ENCODE assay signal across 26 mouse cellular contexts in the genomic region with DNA sequence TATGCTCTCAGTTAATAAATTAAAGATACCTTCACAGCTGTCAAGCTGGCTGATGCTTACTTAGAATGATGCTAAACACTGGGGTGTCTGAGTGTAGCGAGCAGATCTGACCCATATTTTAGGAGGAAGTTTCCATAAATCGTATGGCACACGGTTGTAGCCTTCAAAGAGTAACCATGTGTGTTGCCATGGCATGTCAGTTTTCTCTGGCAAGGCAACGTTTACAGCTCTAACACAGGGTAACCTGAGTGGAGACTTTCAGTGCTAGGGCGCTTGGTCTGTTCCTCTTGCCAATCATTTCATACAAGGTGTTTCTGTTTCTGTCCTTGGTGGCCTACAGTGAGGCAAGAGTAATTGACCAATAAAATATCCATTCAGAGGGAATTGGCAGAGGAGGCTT. TPM values are rescaled to one million over a fixed set of nuclear protein-coding genes. Genes with fewer than 3 reads are reported as not detected.
A peak's percentile ranks its signal among the peaks of the same experiment; 100 is the strongest.
DNase-seq lines count a peak whose midpoint lies in the region; ATAC-seq and TF ChIP-seq lines count a peak whose summit lies in the region.
"Had no signal": no experiment of that assay in that cellular context is flagged by ENCODE, and none has a peak within 500 bp of the region (broad histone marks: within the 10 kb centered on the region; RNA-seq: fewer than 3 reads in every experiment).

No protein-coding gene starts in this region.

- no peak overlapping the region; the same call in 1 of the 2 replicates for H3K27ac ChIP-seq in limb, embryonic 10.5 days
- H3K27ac ChIP-seq in limb, embryonic 12.5 days, result peak overlapping the region; percentile 66
- no peak overlapping the region for H3K27ac ChIP-seq in limb, embryonic 14.5 days (replicated peaks; ENCODE audit: low read depth, low read length)
- H3K27ac ChIP-seq in embryonic facial prominence, embryonic 10.5 days (replicated peaks), result no peak overlapping the region
- H3K27ac ChIP-seq: embryonic facial prominence, embryonic 12.5 days; forebrain, embryonic 13.5 days; forebrain, embryonic 15.5 days had no signal

- peak; percentile 55; the same call in 1 of the 2 replicates for ATAC-seq in limb, embryonic 12.5 days (ENCODE audit: insufficient number of reproducible peaks, insufficient read depth, low FRiP score, low TSS enrichment, low read depth)
- peak; percentile 58; the same call in 1 of the 2 replicates for ATAC-seq in limb, embryonic 14.5 days (ENCODE audit: low FRiP score, low read depth)
- ATAC-seq: CD4-positive, CD25-positive, alpha-beta regulatory T cell, adult 4 months; forebrain, embryonic 13.5 days; forebrain, embryonic 15.5 days; forebrain, postnatal 0 days had no signal

- no peak overlapping the region for H3K4me3 ChIP-seq in limb, embryonic 10.5 days
- no peak overlapping the region for H3K4me3 ChIP-seq in limb, embryonic 12.5 days (replicated peaks)
- H3K4me3 ChIP-seq in limb, embryonic 14.5 days (replicated peaks; ENCODE audit: low read length), result no peak overlapping the region
- H3K4me3 ChIP-seq in embryonic facial prominence, embryonic 10.5 days, result no peak overlapping the region
- H3K4me3 ChIP-seq: embryonic facial prominence, embryonic 12.5 days; forebrain, embryonic 13.5 days; forebrain, embryonic 15.5 days had no signal

- peaks cover 28% of the 10 kb centered on the region for H3K4me1 ChIP-seq in limb, embryonic 10.5 days
- H3K4me1 ChIP-seq in limb, embryonic 12.5 days (replicated peaks), result peaks cover 20% of the 10 kb centered on the region
- 0 out of 2 replicates have a peak, but pooled peaks cover 7% of the 10 kb centered on the region for H3K4me1 ChIP-seq in limb, embryonic 14.5 days (ENCODE audit: control insufficient read depth, insufficient read depth, low read length)
- H3K4me1 ChIP-seq in embryonic facial prominence, embryonic 10.5 days, result no peaks in the 10 kb centered on the region
- H3K4me1 ChIP-seq: embryonic facial prominence, embryonic 12.5 days; forebrain, embryonic 13.5 days; forebrain, embryonic 15.5 days had no signal

- intact Hi-C loops in left cerebral cortex, postnatal 36 days (cut with DNase I), result no loop called here
- intact Hi-C loops in left cerebral cortex, postnatal 4 days (cut with DNase I), result no loop called here

- no peak overlapping the region; the same call in 1 of the 2 replicates for H3K4me2 ChIP-seq in limb, embryonic 12.5 days
- no peak overlapping the region for H3K4me2 ChIP-seq in limb, embryonic 14.5 days (replicated peaks; ENCODE audit: low read depth, low read length, severe bottlenecking)
- H3K4me2 ChIP-seq: embryonic facial prominence, embryonic 12.5 days; forebrain, embryonic 13.5 days; forebrain, embryonic 15.5 days had no signal

- DNase-seq in forelimb bud, embryonic 11.5 days (ENCODE audit: low read depth, low spot score), result peak; percentile 66
- DNase-seq in limb, embryonic 10.5 days (ENCODE audit: low spot score), result peak; percentile 32
- peak; percentile 54 for DNase-seq in limb, embryonic 14.5 days (ENCODE audit: low spot score)
- DNase-seq in left cerebral cortex, postnatal 36 days (ENCODE audit: low spot score in 2 of 2), result no peak
- DNase-seq in embryonic facial prominence, embryonic 10.5 days (ENCODE audit: low spot score), result no peak
- no peak for DNase-seq in left cerebral cortex, postnatal 4 days
- no peak for DNase-seq in MN1 (ENCODE audit: low spot score)
- DNase-seq: adrenal gland, adult 2 months; adrenal gland, postnatal 10 days; adrenal gland, postnatal 25 days; B cell, adult 2 months; cerebellum, adult 11 months; cerebellum, adult 18-20 months; cerebellum, adult 8-10 months; cerebellum, adult 9-11 months; cerebellum, postnatal 25 days; embryo, embryonic 11 days; forebrain, postnatal 0 days had no signal

- H3K36me3 ChIP-seq in limb, embryonic 10.5 days, result no peaks in the 10 kb centered on the region
- H3K36me3 ChIP-seq in limb, embryonic 12.5 days, result no peaks in the 10 kb centered on the region
- H3K36me3 ChIP-seq in limb, embryonic 14.5 days (ENCODE audit: control insufficient read depth, insufficient read depth, low read length), result no peaks in the 10 kb centered on the region
- H3K36me3 ChIP-seq in embryonic facial prominence, embryonic 10.5 days (replicated peaks), result no peaks in the 10 kb centered on the region
- H3K36me3 ChIP-seq: embryonic facial prominence, embryonic 12.5 days; forebrain, embryonic 15.5 days; G1E had no signal

- no peaks in the 10 kb centered on the region for H3K9me3 ChIP-seq in limb, embryonic 10.5 days (replicated peaks)
- no peaks in the 10 kb centered on the region for H3K9me3 ChIP-seq in limb, embryonic 12.5 days
- no peaks in the 10 kb centered on the region for H3K9me3 ChIP-seq in limb, embryonic 14.5 days (ENCODE audit: control insufficient read depth, low read length)
- no peaks in the 10 kb centered on the region for H3K9me3 ChIP-seq in embryonic facial prominence, embryonic 10.5 days
- H3K9me3 ChIP-seq: embryonic facial prominence, embryonic 12.5 days; forebrain, embryonic 13.5 days; forebrain, embryonic 15.5 days; G1E had no signal

- TF ChIP-seq POLR2A in limb, embryonic 14.5 days (IDR thresholded peaks at IDR 0.05; ENCODE audit: borderline replicate concordance, extremely low read depth, insufficient read depth, insufficient read length), result no peak

- H3K9ac ChIP-seq in limb, embryonic 12.5 days (replicated peaks), result no peak overlapping the region
- H3K9ac ChIP-seq in limb, embryonic 14.5 days (ENCODE audit: low read depth, low read length, severe bottlenecking), result no peak overlapping the region
- H3K9ac ChIP-seq: embryonic facial prominence, embryonic 12.5 days; forebrain, embryonic 13.5 days; forebrain, embryonic 15.5 days; forebrain, postnatal 0 days had no signal

- H3K27me3 ChIP-seq in limb, embryonic 10.5 days (ENCODE audit: low read depth, poor library complexity, severe bottlenecking), result no peaks in the 10 kb centered on the region
- H3K27me3 ChIP-seq in limb, embryonic 12.5 days, result no peaks in the 10 kb centered on the region
- no peaks in the 10 kb centered on the region for H3K27me3 ChIP-seq in limb, embryonic 14.5 days (ENCODE audit: control insufficient read depth, insufficient read depth, low read length)
- H3K27me3 ChIP-seq in embryonic facial prominence, embryonic 10.5 days (replicated peaks; ENCODE audit: low read depth, poor library complexity, severe bottlenecking), result no peaks in the 10 kb centered on the region
- H3K27me3 ChIP-seq: CH12.LX; embryonic facial prominence, embryonic 12.5 days; forebrain, embryonic 13.5 days; forebrain, embryonic 15.5 days had no signal

- 46% methylated on average over 5 of the region's 5 CpGs for WGBS in limb, embryonic 10.5 days
- WGBS in limb, embryonic 12.5 days, result 31% methylated on average over 5 of the region's 5 CpGs
- 22% methylated on average over 5 of the region's 5 CpGs for WGBS in limb, embryonic 14.5 days
- 86% methylated on average over 5 of the region's 5 CpGs for WGBS in embryonic facial prominence, embryonic 10.5 days

RNA-seq across cellular contexts. Expression of a gene that starts 37.2 kb away (rescaled TPM):
- polyA plus RNA-seq in limb, embryonic 10.5 days (2016; fragmentation: Nextera tagmentation; extraction: Ambion mirVana), result 3.1 and 4.1 TPM in 2 replicates
- polyA plus RNA-seq in limb, embryonic 12.5 days (2016; fragmentation: Nextera tagmentation; extraction: Ambion mirVana), result 2.9 and 3.5 TPM in 2 replicates
- polyA plus RNA-seq in limb, embryonic 14.5 days (2012; rRNA removed), result 5.4 and 6.9 TPM in 2 replicates
- 5.0 and 6.8 TPM in 2 replicates for polyA plus RNA-seq in limb, embryonic 14.5 days (2014; fragmentation: Nextera tagmentation; extraction: Ambion mirVana)
- 100 to 1,000 TPM; 440 to 563 TPM for total RNA-seq in left cerebral cortex, postnatal 36 days (2021)
- polyA plus RNA-seq in embryonic facial prominence, embryonic 10.5 days (2016; fragmentation: Nextera tagmentation; extraction: Ambion mirVana), result 1.4 and 1.7 TPM in 2 replicates
- total RNA-seq in left cerebral cortex, postnatal 4 days (2021), result 100 to 1,000 TPM; 383 to 396 TPM
- total RNA-seq: CH12.LX; common myeloid progenitor, adult 5-6 weeks had no signal
- polyA plus RNA-seq: CD4-positive, CD25-positive, alpha-beta regulatory T cell, adult 4 months; G1E had no signal

Comparison
In these comparisons a context has a peak if more than half of its experiments do, and no peak if none do; other contexts are left out.
1. DNase-seq: peak in forelimb bud, embryonic 11.5 days (single experiment), limb, embryonic 10.5 days (single experiment) and limb, embryonic 14.5 days (single experiment); none in left cerebral cortex, postnatal 36 days (0 of 2), embryonic facial prominence, embryonic 10.5 days (single experiment), left cerebral cortex, postnatal 4 days (single experiment) and MN1 (single experiment).